Mouse (Mus musculus) hindbrain, embryonic 13.5 days (tissue): ENCODE results near the gene Ybx2. TPM values are rescaled to one million over a fixed set of nuclear protein-coding genes. Genes with fewer than 3 reads are reported as not detected.

Experiments used
- ATAC-seq: fragments of 200-750 bp; cut with Nextera tagmentation; 2 replicates; pipeline ENCODE4 v1.8.0; 2017; ENCODE audit warnings: moderate TSS enrichment; ENCODE audit not compliant: low FRiP score
- H3K27ac ChIP-seq: fragments of 300-500 bp; sonication (generic); 2 replicates; pipeline ENCODE4 v1.5.1; 2015; ENCODE audit warnings: inconsistent platforms, mild to moderate bottlenecking, moderate library complexity
- H3K27me3 ChIP-seq: fragments of 300-500 bp; sonication (generic); 2 replicates; pipeline ENCODE4 v1.6.1; 2015; ENCODE audit warnings: mild to moderate bottlenecking, inconsistent platforms
- H3K36me3 ChIP-seq: fragments of 300-500 bp; sonication (generic); 2 replicates; pipeline ENCODE4 v1.6.1; 2015; ENCODE audit warnings: mild to moderate bottlenecking, inconsistent platforms
- H3K4me1 ChIP-seq: fragments of 300-500 bp; sonication (generic); replicated peaks from 2 replicates; pipeline ENCODE4 v1.6.1; 2015; ENCODE audit warnings: inconsistent platforms
- H3K4me2 ChIP-seq: fragments of 300-500 bp; sonication (generic); 2 replicates; pipeline ENCODE4 v1.6.1; 2015; ENCODE audit warnings: inconsistent platforms, mild to moderate bottlenecking, moderate library complexity
- H3K4me3 ChIP-seq: fragments of 300-500 bp; sonication (generic); 2 replicates; pipeline ENCODE4 v1.5.1; 2015; ENCODE audit warnings: mild to moderate bottlenecking, inconsistent platforms
- H3K9ac ChIP-seq: fragments of 300-500 bp; sonication (generic); 2 replicates; pipeline ENCODE4 v1.6.1; 2015; ENCODE audit warnings: mild to moderate bottlenecking, inconsistent platforms
- H3K9me3 ChIP-seq: fragments of 300-500 bp; sonication (generic); 2 replicates; pipeline ENCODE4 v1.6.1; 2016; ENCODE audit warnings: inconsistent platforms
- WGBS: fragments of 180-500 bp; shearing (Covaris S2); methylation state at CpG from one replicate; pipeline ENCODE4 v1.1.7; 2015; 5-methylcytosine and 5-hydroxymethylcytosine counted together
- polyA plus RNA-seq: library from polyadenylated mRNA; unstranded; fragments of >200 nt; fragmentation: Nextera tagmentation; extraction: Ambion mirVana; gene quantifications from 2 replicates; pipeline ENCODE4 v1.2.1, GENCODE M21; 2015

Gene Ybx2
- polyA plus RNA-seq, 1 experiment from 2014 or later = 7.1 TPM

GRCm38 (mm10) chr11:69974907-69975306 is 39.3 kb downstream of the Ybx2 start:
- peaks cover 78% of the 10 kb centered on the region for H3K36me3 ChIP-seq

GRCm38 (mm10) chr11:69976271-69976670 is 40.7 kb downstream of the Ybx2 start:
- Histone ChIP-seq H3K9me3 (no peaks in the 10 kb centered on the region), H3K9ac (no peak overlapping the region), H3K27ac (no peak overlapping the region), H3K4me3 (no peak overlapping the region), H3K4me2 (no peak overlapping the region), H3K27me3 (no peaks in the 10 kb centered on the region), H3K36me3 (peaks cover 68% of the 10 kb centered on the region), H3K4me1 (peaks cover 10% of the 10 kb centered on the region)
- WGBS = 88% methylated on average over 4 of the region's 4 CpGs
- no peak for ATAC-seq

More at GRCm38 (mm10) chr11:69974907-69975306, 39.3 kb downstream of the Ybx2 start:
- H3K4me1 ChIP-seq = peaks cover 10% of the 10 kb centered on the region
- H3K9ac ChIP-seq = no peak overlapping the region
- WGBS = 95% methylated on average over 2 of the region's 2 CpGs
- no peaks in the 10 kb centered on the region for H3K9me3 ChIP-seq
- no peak for ATAC-seq
- H3K4me3 ChIP-seq = no peak overlapping the region
- no peaks in the 10 kb centered on the region for H3K27me3 ChIP-seq
- H3K4me2 ChIP-seq = no peak overlapping the region
- H3K27ac ChIP-seq = no peak overlapping the region

- WGBS = 3% methylated on average over 16 of the region's 16 CpGs
These were observed 44.2 kb downstream of the Ybx2 start for GRCm38 (mm10) chr11:69979827-69980195.

GRCm38 (mm10) chr11:69980196-69981140 is 44.9 kb downstream of the Ybx2 start:
- Histone ChIP-seq H3K9ac (peak overlapping the region; percentile 98), H3K4me2 (peak overlapping the region; percentile 94), H3K36me3 (peaks cover 40% of the 10 kb centered on the region), H3K9me3 (no peaks in the 10 kb centered on the region), H3K4me1 (peaks cover 33% of the 10 kb centered on the region), H3K4me3 (peak overlapping the region; percentile 99), H3K27ac (peak overlapping the region; percentile 99), H3K27me3 (no peaks in the 10 kb centered on the region)
- peak; percentile 94 for ATAC-seq
- under 1% methylated on average over 42 of the region's 60 CpGs for WGBS

More at GRCm38 (mm10) chr11:69979827-69980195, 44.2 kb downstream of the Ybx2 start:
- peak overlapping the region; percentile 98 for H3K9ac ChIP-seq
- no peaks in the 10 kb centered on the region for H3K27me3 ChIP-seq
- no peak for ATAC-seq
- H3K4me3 ChIP-seq = peak overlapping the region; percentile 99
- H3K36me3 ChIP-seq = peaks cover 40% of the 10 kb centered on the region
- no peaks in the 10 kb centered on the region for H3K9me3 ChIP-seq
- H3K4me1 ChIP-seq = peaks cover 33% of the 10 kb centered on the region
- peak overlapping the region; percentile 99 for H3K27ac ChIP-seq
- peak overlapping the region; percentile 94 for H3K4me2 ChIP-seq

- Histone ChIP-seq H3K4me1 (peaks cover 33% of the 10 kb centered on the region), H3K9me3 (no peaks in the 10 kb centered on the region), H3K9ac (peak within 1 kb of the TSS; percentile 98), H3K27me3 (no peaks in the 10 kb centered on the region), H3K4me3 (peak within 1 kb of the TSS; percentile 99), H3K4me2 (peak within 1 kb of the TSS; percentile 94), H3K36me3 (peaks cover 37% of the 10 kb centered on the region), H3K27ac (peak within 1 kb of the TSS; percentile 99)
- peak; percentile 60 for ATAC-seq
- WGBS = under 1% methylated on average over 43 of the region's 43 CpGs
These were observed 45.7 kb downstream of the Ybx2 start, which contains the start of gene Ctdnep1 for GRCm38 (mm10) chr11:69981141-69981762. TSS of gene Ctdnep1 (plus strand) at chr11:69981156.

- no peak for ATAC-seq
- no peaks in the 10 kb centered on the region for H3K27me3 ChIP-seq
- WGBS = 66% methylated on average over 8 of the region's 8 CpGs
These were observed 46.6 kb downstream of the Ybx2 start, which contains the start of gene Elp5 for GRCm38 (mm10) chr11:69982225-69982624. TSS of gene Elp5 (minus strand) at chr11:69982517.

DNA sequence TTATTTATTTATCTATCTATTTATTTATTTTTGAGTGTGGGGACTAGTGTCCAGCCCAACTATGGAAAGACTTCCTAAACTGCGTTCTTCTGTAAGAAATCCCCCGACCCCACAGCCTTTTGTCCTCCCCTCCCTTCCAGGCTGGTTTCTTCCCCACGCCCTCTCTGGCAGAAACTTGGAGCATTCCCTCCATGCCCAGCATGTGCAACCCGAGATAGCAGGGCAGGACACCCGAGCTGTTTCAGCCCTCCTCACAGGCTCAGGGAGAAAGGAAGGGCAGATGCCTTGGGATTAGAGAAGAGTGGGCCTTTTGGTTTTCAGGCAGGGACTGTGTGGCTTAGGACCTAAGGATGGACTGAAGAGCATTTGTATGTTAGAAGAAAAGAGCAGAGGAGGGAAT is 47.3 kb downstream of the Ybx2 start:
- Histone ChIP-seq H3K4me2 (peak overlapping the region; percentile 94), H3K27me3 (no peaks in the 10 kb centered on the region), H3K36me3 (peaks cover 36% of the 10 kb centered on the region), H3K9ac (peak overlapping the region; percentile 98), H3K9me3 (no peaks in the 10 kb centered on the region), H3K27ac (0 out of 2 replicates have a peak overlapping the region, but pooled peaks have one; percentile 9), H3K4me3 (peak overlapping the region; percentile 99), H3K4me1 (peaks cover 33% of the 10 kb centered on the region)
- ATAC-seq = no peak
- 35% methylated on average over 5 of the region's 5 CpGs for WGBS

More at GRCm38 (mm10) chr11:69982225-69982624, 46.6 kb downstream of the Ybx2 start, which contains the start of gene Elp5:
- Histone ChIP-seq H3K27ac (peak within 1 kb of the TSS; percentile 99), H3K4me2 (peak within 1 kb of the TSS; percentile 94), H3K4me3 (peak within 1 kb of the TSS; percentile 99), H3K4me1 (peaks cover 33% of the 10 kb centered on the region), H3K9me3 (no peaks in the 10 kb centered on the region), H3K9ac (peak within 1 kb of the TSS; percentile 98), H3K36me3 (peaks cover 37% of the 10 kb centered on the region)

DNA sequence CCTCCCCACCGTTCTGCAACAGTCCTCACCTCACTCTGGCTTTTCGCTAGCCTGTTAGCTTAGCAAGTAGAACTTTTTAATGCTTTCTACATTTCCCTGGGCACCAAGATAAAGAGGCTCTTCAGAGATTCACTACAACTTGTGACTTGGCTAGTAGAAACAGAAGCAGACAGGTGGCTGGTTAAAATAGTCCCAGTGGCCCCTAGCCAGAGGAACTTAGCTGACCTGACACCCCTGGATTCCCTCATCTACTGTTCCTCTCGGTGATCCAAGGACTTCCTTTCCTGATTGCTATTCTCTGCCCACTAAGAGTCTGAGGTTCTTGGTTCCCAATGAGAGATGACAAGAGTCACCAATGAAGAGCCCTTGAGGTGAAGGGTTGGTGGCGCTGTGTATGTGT is 47.8 kb downstream of the Ybx2 start:
- Histone ChIP-seq H3K36me3 (peaks cover 41% of the 10 kb centered on the region), H3K4me1 (peaks cover 33% of the 10 kb centered on the region), H3K9me3 (no peaks in the 10 kb centered on the region), H3K27ac (no peak overlapping the region), H3K4me2 (peak overlapping the region; percentile 94), H3K27me3 (no peaks in the 10 kb centered on the region), H3K4me3 (peak overlapping the region; percentile 99), H3K9ac (peak overlapping the region; percentile 98)
- no peak for ATAC-seq
- 85% methylated on average over 4 of the region's 4 CpGs for WGBS

DNA sequence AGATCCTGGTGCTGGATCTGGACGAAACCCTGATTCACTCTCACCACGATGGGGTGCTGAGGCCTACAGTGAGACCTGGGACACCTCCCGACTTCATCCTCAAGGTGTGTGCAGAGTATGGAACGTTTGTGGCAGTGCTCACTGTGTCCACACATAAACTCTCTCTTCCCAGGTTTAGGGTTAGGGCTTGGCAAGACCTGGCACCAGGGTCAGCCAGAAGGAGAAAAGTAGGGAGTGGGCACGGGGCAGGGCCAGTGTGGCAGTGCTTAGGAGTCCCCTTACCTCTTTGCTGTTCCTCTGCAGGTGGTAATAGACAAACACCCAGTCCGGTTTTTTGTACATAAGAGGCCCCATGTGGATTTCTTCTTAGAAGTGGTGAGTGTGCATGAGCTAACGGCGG is 48.8 kb downstream of the Ybx2 start:
- no peaks in the 10 kb centered on the region for H3K9me3 ChIP-seq
- H3K4me2 ChIP-seq = no peak overlapping the region
- H3K27me3 ChIP-seq = no peaks in the 10 kb centered on the region
- H3K36me3 ChIP-seq = peaks cover 48% of the 10 kb centered on the region
- no peak overlapping the region for H3K4me3 ChIP-seq
- H3K9ac ChIP-seq = no peak overlapping the region
- no peak for ATAC-seq
- WGBS = 94% methylated on average over 8 of the region's 8 CpGs
- H3K27ac ChIP-seq = no peak overlapping the region
- peaks cover 27% of the 10 kb centered on the region for H3K4me1 ChIP-seq

- peak overlapping the region; percentile 94 for H3K27ac ChIP-seq
- WGBS = 92% methylated on average over 8 of the region's 8 CpGs
- no peak for ATAC-seq
These were observed 54.4 kb downstream of the Ybx2 start for GRCm38 (mm10) chr11:69989949-69990348.

More at GRCm38 (mm10) chr11:69989949-69990348, 54.4 kb downstream of the Ybx2 start:
- H3K4me2 ChIP-seq = no peak overlapping the region
- H3K4me3 ChIP-seq = no peak overlapping the region
- peaks cover 24% of the 10 kb centered on the region for H3K4me1 ChIP-seq
- 0 out of 2 replicates have a peak overlapping the region, but pooled peaks have one; percentile 29 for H3K9ac ChIP-seq
- H3K27me3 ChIP-seq = no peaks in the 10 kb centered on the region
- no peaks in the 10 kb centered on the region for H3K9me3 ChIP-seq
- H3K36me3 ChIP-seq = peaks cover 67% of the 10 kb centered on the region
